Mouse (Mus musculus) testis, adult 10 weeks (tissue): ENCODE results near the gene Tmem35b. TPM values are rescaled to one million over a fixed set of nuclear protein-coding genes. Genes with fewer than 3 reads are reported as not detected.

Experiments used
- polyA plus RNA-seq: library from polyadenylated mRNA; stranded (reverse); fragments of 350-450 nt; fragmentation: Illumina TruSeq; extraction: RNeasy Lipid Tissue Mini Kit (QIAGEN cat#74804); gene quantifications from one replicate; pipeline ENCODE4 v1.2.3, GENCODE M21; 2014; ENCODE audit warnings: low read depth, low replicate concordance

Gene Tmem35b
- polyA plus RNA-seq, result 13.5 TPM

GRCm38 (mm10) chr4:127123391-127123790 is at the start of gene Tmem35b:
Gene Tmem35b, plus strand, starts transcription at chr4:127123691.

GRCm38 (mm10) chr4:127076875-127077548 is 46.5 kb upstream of the Tmem35b start, which contains the start of gene Zmym6:
Gene Zmym6, plus strand, starts transcription at chr4:127077383.

DNA sequence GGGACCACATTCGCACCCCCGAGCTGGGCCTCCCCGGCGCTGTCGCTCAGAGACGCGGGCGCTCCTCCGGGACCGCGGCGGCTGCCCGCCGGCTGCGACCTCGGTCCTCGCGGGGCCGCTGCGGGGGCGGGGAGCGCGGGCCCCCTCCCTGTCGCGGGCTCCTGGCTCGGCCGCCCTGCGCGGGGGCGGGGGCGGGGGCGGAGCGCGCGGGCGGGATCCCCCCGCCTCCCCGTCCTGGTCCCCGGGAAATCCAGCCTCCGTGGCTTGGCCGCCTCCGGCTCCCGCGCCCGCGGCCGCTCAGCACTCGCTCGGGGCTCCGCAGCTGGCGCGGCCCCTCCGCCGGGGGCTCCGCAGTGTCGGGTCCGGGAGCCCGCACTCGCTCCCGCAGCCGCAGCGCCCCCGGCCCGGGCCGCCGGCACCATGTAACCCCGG is 45.4 kb downstream of the Tmem35b start, which contains the start of gene Dlgap3:
TSS of gene Dlgap3 (plus strand) at position 291 of the 432 bp plus-strand sequence.

Other genes with a start within 250 kb of the Tmem35b start
- gene Zmym4, start 155.6 kb upstream of the Tmem35b start, polyA plus RNA-seq, result 96.6 TPM
- gene Sfpq, start 102.4 kb upstream of the Tmem35b start, polyA plus RNA-seq, result 281 TPM
- 16.8 TPM for gene Zmym1, start 62.5 kb upstream of the Tmem35b start, polyA plus RNA-seq
- gene Zmym6, start 46.3 kb upstream of the Tmem35b start, polyA plus RNA-seq, result 59.0 TPM
- not detected for gene Dlgap3, start 45.5 kb downstream of the Tmem35b start, polyA plus RNA-seq
- 1.9 TPM for gene Smim12, start 120.1 kb downstream of the Tmem35b start, polyA plus RNA-seq
- gene Gja4, start 190.3 kb downstream of the Tmem35b start, polyA plus RNA-seq, result not detected
- gene Gjb3, start 207.2 kb downstream of the Tmem35b start, polyA plus RNA-seq, result 0.25 TPM
- gene Gjb4, start 230.4 kb downstream of the Tmem35b start, polyA plus RNA-seq, result not detected
- gene Gjb5, start 234.5 kb downstream of the Tmem35b start, polyA plus RNA-seq, result not detected